Mouse (Mus musculus) brain, embryonic 18.5 days (tissue): Measurements from ENCODE around the gene Prss30.
"Not testable (repeated sequence)": the region's sequence is repeated elsewhere in the genome, so short reads cannot be mapped to it uniquely, and the experiment has no call there.

Experiments used
- DNase-seq: peaks from one replicate; pipeline ENCODE4 v3.0.0-alpha.2; 2012; ENCODE audit warnings: low read depth, low spot score

The Prss30 gene

GRCm38 (mm10) chr17:23984989-23985388 lies 4.6 kb upstream of the Prss30 start:
- DNase-seq = no peak

GRCm38 (mm10) chr17:23982912-23983311 lies 2.5 kb upstream of the Prss30 start:
- DNase-seq = no peak

GRCm38 (mm10) chr17:23979471-23979870 lies 895 bp downstream of the Prss30 start:
- DNase-seq = no peak

- DNase-seq = no peak
Observed at GRCm38 (mm10) chr17:23976665-23977064, 3.7 kb downstream of the Prss30 start.

GRCm38 (mm10) chr17:23971315-23971714 lies 9.1 kb downstream of the Prss30 start:
- no peak for DNase-seq

- peak; percentile 20 for DNase-seq
Observed at GRCm38 (mm10) chr17:23969231-23969630, 11.1 kb downstream of the Prss30 start.

- no peak for DNase-seq
Observed at GRCm38 (mm10) chr17:23968780-23969179, 11.6 kb downstream of the Prss30 start.

GRCm38 (mm10) chr17:23966658-23967401 lies 13.5 kb downstream of the Prss30 start:
- DNase-seq = no peak

- DNase-seq = no peak
Observed at GRCm38 (mm10) chr17:23965805-23966425, 14.5 kb downstream of the Prss30 start.

- no peak for DNase-seq
Observed at GRCm38 (mm10) chr17:23961573-23962122, 18.7 kb downstream of the Prss30 start.

GRCm38 (mm10) chr17:23960084-23960738 lies 20.2 kb downstream of the Prss30 start:
- DNase-seq = peak; percentile 62

GRCm38 (mm10) chr17:23955174-23955573 lies 25.2 kb downstream of the Prss30 start, which contains the start of gene Sbpl:
Gene Sbpl (minus strand): TSS chr17:23955274.
- no peak for DNase-seq

GRCm38 (mm10) chr17:23950828-23951227 lies 29.5 kb downstream of the Prss30 start:
- not testable (repeated sequence) for DNase-seq

GRCm38 (mm10) chr17:23949068-23949467 lies 31.3 kb downstream of the Prss30 start:
- DNase-seq = no peak

GRCm38 (mm10) chr17:23947486-23947885 lies 32.9 kb downstream of the Prss30 start:
- not testable (repeated sequence) for DNase-seq

- no peak for DNase-seq
Observed at GRCm38 (mm10) chr17:23941372-23941771, 39.0 kb downstream of the Prss30 start, which contains the start of gene Sbp. Gene Sbp (plus strand): TSS chr17:23941672.

- DNase-seq = no peak
Observed at GRCm38 (mm10) chr17:23931157-23931556, 49.2 kb downstream of the Prss30 start.

- DNase-seq = peak; percentile 32
Observed at GRCm38 (mm10) chr17:23925090-23925493, 55.3 kb downstream of the Prss30 start.

- peak; percentile 77 for DNase-seq
Observed at GRCm38 (mm10) chr17:23924531-23925007, 55.8 kb downstream of the Prss30 start.
